Mouse (Mus musculus): ENCODE data around the gene Arhgap32.

DNA sequence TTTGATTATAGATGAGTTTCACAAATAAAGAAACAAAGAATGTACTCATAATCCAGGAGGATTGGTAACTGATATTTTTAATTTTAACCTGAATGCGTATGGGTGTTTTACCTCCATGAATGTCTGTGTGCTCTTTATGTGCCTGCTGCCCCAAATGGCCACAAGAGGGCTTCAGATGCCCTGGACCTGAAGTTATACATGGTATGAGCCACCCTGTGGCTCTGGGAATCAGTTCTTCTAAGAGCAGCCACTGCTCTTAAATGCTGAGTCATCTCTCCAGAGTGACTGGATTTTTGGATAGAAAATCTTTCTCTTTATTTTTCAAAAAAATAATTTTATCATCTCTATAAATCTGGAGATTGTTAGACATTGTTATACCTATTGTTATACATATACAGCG is 70.6 kb downstream of the Arhgap32 start:
- TF ChIP-seq CTCF (IDR thresholded peaks at IDR 0.05; ENCODE audit: low read depth) (peak; percentile 51), EP300 (IDR thresholded peaks at IDR 0.05; ENCODE audit: low read depth) (no peak)

Data from liver, embryonic 14.5 days (tissue).